Mouse (Mus musculus) forebrain, embryonic 13.5 days (tissue): Measurements from ENCODE around the gene Slc38a9. TPM values are rescaled to one million over a fixed set of nuclear protein-coding genes. Genes with fewer than 3 reads are reported as not detected.

ENCODE experiments used
- ATAC-seq: fragments of 200-750 bp; cut with Nextera tagmentation; 2 replicates; pipeline ENCODE4 v1.8.0; 2017
- H3K27ac ChIP-seq: fragments of 300-500 bp; sonication (generic); 2 replicates; pipeline ENCODE4 v1.5.1; 2015; ENCODE audit warnings: inconsistent platforms, mild to moderate bottlenecking, moderate library complexity
- H3K27me3 ChIP-seq: fragments of 300-500 bp; sonication (generic); 2 replicates; pipeline ENCODE4 v1.6.1; 2015; ENCODE audit warnings: mild to moderate bottlenecking, inconsistent platforms
- H3K36me3 ChIP-seq: fragments of 300-500 bp; sonication (generic); 2 replicates; pipeline ENCODE4 v1.6.1; 2015; ENCODE audit warnings: mild to moderate bottlenecking, inconsistent platforms; ENCODE audit not compliant: poor library complexity, severe bottlenecking
- H3K4me1 ChIP-seq: fragments of 300-500 bp; sonication (generic); 2 replicates; pipeline ENCODE4 v1.6.1; 2015; ENCODE audit warnings: inconsistent platforms
- H3K4me2 ChIP-seq: fragments of 300-500 bp; sonication (generic); 2 replicates; pipeline ENCODE4 v1.6.1; 2015; ENCODE audit warnings: inconsistent platforms, mild to moderate bottlenecking, moderate library complexity
- H3K4me3 ChIP-seq: fragments of 300-500 bp; sonication (generic); 2 replicates; pipeline ENCODE4 v1.5.1; 2015; ENCODE audit warnings: mild to moderate bottlenecking, inconsistent platforms
- H3K9ac ChIP-seq: fragments of 300-500 bp; sonication (generic); 2 replicates; pipeline ENCODE4 v1.6.1; 2015; ENCODE audit warnings: mild to moderate bottlenecking, inconsistent platforms
- H3K9me3 ChIP-seq: fragments of 300-500 bp; sonication (generic); replicated peaks from 2 replicates; pipeline ENCODE4 v1.6.1; 2016; ENCODE audit warnings: inconsistent platforms
- WGBS: fragments of 180-500 bp; shearing (Covaris S2); methylation state at CpG from one replicate; pipeline ENCODE4 v1.1.7; 2015; 5-methylcytosine and 5-hydroxymethylcytosine counted together
- polyA plus RNA-seq: library from polyadenylated mRNA; unstranded; fragments of >200 nt; fragmentation: Nextera tagmentation; extraction: Ambion mirVana; gene quantifications from 2 replicates; pipeline ENCODE4 v1.2.1, GENCODE M21; 2015

The Slc38a9 gene
- polyA plus RNA-seq, 1 experiment from 2014 or later = 26.6 TPM

- H3K9ac ChIP-seq = no peak overlapping the region
- 89% methylated on average over 4 of the region's 4 CpGs for WGBS
Measured at GRCm38 (mm10) chr13:112762548-112762947, 102.0 kb downstream of the Slc38a9 start.

GRCm38 (mm10) chr13:112763531-112764091, 103.1 kb downstream of the Slc38a9 start:
- Histone ChIP-seq H3K9me3 (peaks cover 19% of the 10 kb centered on the region), H3K27ac (no peak overlapping the region), H3K4me1 (no peaks in the 10 kb centered on the region), H3K36me3 (peaks cover 2% of the 10 kb centered on the region; the same call in 1 of the 2 replicates), H3K9ac (no peak overlapping the region), H3K27me3 (no peaks in the 10 kb centered on the region), H3K4me2 (no peak overlapping the region), H3K4me3 (no peak overlapping the region)
- no peak for ATAC-seq
- 85% methylated on average over 10 of the region's 10 CpGs for WGBS

More at GRCm38 (mm10) chr13:112762548-112762947, 102.0 kb downstream of the Slc38a9 start:
- H3K27ac ChIP-seq = no peak overlapping the region
- peaks cover 15% of the 10 kb centered on the region for H3K9me3 ChIP-seq
- no peak for ATAC-seq
- H3K27me3 ChIP-seq = no peaks in the 10 kb centered on the region
- H3K36me3 ChIP-seq = no peaks in the 10 kb centered on the region; the same call in 1 of the 2 replicates
- no peaks in the 10 kb centered on the region for H3K4me1 ChIP-seq
- no peak overlapping the region for H3K4me2 ChIP-seq
- H3K4me3 ChIP-seq = no peak overlapping the region

- no peaks in the 10 kb centered on the region for H3K4me1 ChIP-seq
- no peak overlapping the region for H3K4me2 ChIP-seq
- WGBS = 90% methylated on average over 5 of the region's 5 CpGs
- ATAC-seq = no peak
- H3K36me3 ChIP-seq = peaks cover 2% of the 10 kb centered on the region; the same call in 1 of the 2 replicates
- peaks cover 19% of the 10 kb centered on the region for H3K9me3 ChIP-seq
- no peaks in the 10 kb centered on the region for H3K27me3 ChIP-seq
- H3K9ac ChIP-seq = no peak overlapping the region
- no peak overlapping the region for H3K27ac ChIP-seq
- no peak overlapping the region for H3K4me3 ChIP-seq
Measured at GRCm38 (mm10) chr13:112764556-112764955, 104.0 kb downstream of the Slc38a9 start.

GRCm38 (mm10) chr13:112765654-112766053, 105.1 kb downstream of the Slc38a9 start:
- no peaks in the 10 kb centered on the region for H3K27me3 ChIP-seq
- H3K9ac ChIP-seq = no peak overlapping the region
- H3K4me1 ChIP-seq = peaks cover 3% of the 10 kb centered on the region
- H3K4me3 ChIP-seq = no peak overlapping the region
- no peak overlapping the region for H3K27ac ChIP-seq
- no peak for ATAC-seq
- no peak overlapping the region for H3K4me2 ChIP-seq
- peaks cover 19% of the 10 kb centered on the region for H3K9me3 ChIP-seq
- peaks cover 2% of the 10 kb centered on the region; the same call in 1 of the 2 replicates for H3K36me3 ChIP-seq
- 92% methylated on average over 3 of the region's 3 CpGs for WGBS

- H3K9me3 ChIP-seq = peaks cover 19% of the 10 kb centered on the region
- peaks cover 2% of the 10 kb centered on the region; the same call in 1 of the 2 replicates for H3K36me3 ChIP-seq
- H3K27ac ChIP-seq = no peak overlapping the region
- peak; percentile 30; the same call in 1 of the 2 replicates for ATAC-seq
- H3K4me2 ChIP-seq = no peak overlapping the region
- 33% methylated on average over 11 of the region's 11 CpGs for WGBS
- no peaks in the 10 kb centered on the region for H3K27me3 ChIP-seq
- H3K9ac ChIP-seq = no peak overlapping the region
- H3K4me1 ChIP-seq = peaks cover 7% of the 10 kb centered on the region
- H3K4me3 ChIP-seq = no peak overlapping the region
Measured at GRCm38 (mm10) chr13:112770528-112771328, 110.2 kb downstream of the Slc38a9 start.

GRCm38 (mm10) chr13:112771447-112772208, 111.1 kb downstream of the Slc38a9 start:
- peaks cover 7% of the 10 kb centered on the region for H3K4me1 ChIP-seq
- H3K36me3 ChIP-seq = peaks cover 2% of the 10 kb centered on the region; the same call in 1 of the 2 replicates
- WGBS = 52% methylated on average over 15 of the region's 15 CpGs
- no peak overlapping the region for H3K27ac ChIP-seq
- no peaks in the 10 kb centered on the region for H3K27me3 ChIP-seq
- no peak overlapping the region for H3K4me3 ChIP-seq
- no peak overlapping the region for H3K9ac ChIP-seq
- no peak overlapping the region for H3K4me2 ChIP-seq
- no peak for ATAC-seq
- peaks cover 12% of the 10 kb centered on the region for H3K9me3 ChIP-seq

- WGBS = 82% methylated on average over 11 of the region's 11 CpGs
- Histone ChIP-seq H3K4me3 (no peak overlapping the region), H3K9ac (no peak overlapping the region), H3K27me3 (no peaks in the 10 kb centered on the region), H3K4me1 (peaks cover 7% of the 10 kb centered on the region), H3K4me2 (no peak overlapping the region), H3K27ac (no peak overlapping the region), H3K9me3 (peaks cover 7% of the 10 kb centered on the region), H3K36me3 (peaks cover 2% of the 10 kb centered on the region; the same call in 1 of the 2 replicates)
- no peak for ATAC-seq
Measured at GRCm38 (mm10) chr13:112772252-112772651, 111.7 kb downstream of the Slc38a9 start.

GRCm38 (mm10) chr13:112772861-112773260, 112.3 kb downstream of the Slc38a9 start:
- H3K9me3 ChIP-seq = peaks cover 1% of the 10 kb centered on the region; the same call in 1 of the 2 replicates
- WGBS = 88% methylated on average over 14 of the region's 14 CpGs
- no peaks in the 10 kb centered on the region for H3K36me3 ChIP-seq
- no peak overlapping the region for H3K4me2 ChIP-seq
- peaks cover 7% of the 10 kb centered on the region for H3K4me1 ChIP-seq
- H3K27ac ChIP-seq = no peak overlapping the region
- no peak overlapping the region for H3K4me3 ChIP-seq
- no peak overlapping the region for H3K9ac ChIP-seq
- no peak for ATAC-seq
- H3K27me3 ChIP-seq = no peaks in the 10 kb centered on the region

DNA sequence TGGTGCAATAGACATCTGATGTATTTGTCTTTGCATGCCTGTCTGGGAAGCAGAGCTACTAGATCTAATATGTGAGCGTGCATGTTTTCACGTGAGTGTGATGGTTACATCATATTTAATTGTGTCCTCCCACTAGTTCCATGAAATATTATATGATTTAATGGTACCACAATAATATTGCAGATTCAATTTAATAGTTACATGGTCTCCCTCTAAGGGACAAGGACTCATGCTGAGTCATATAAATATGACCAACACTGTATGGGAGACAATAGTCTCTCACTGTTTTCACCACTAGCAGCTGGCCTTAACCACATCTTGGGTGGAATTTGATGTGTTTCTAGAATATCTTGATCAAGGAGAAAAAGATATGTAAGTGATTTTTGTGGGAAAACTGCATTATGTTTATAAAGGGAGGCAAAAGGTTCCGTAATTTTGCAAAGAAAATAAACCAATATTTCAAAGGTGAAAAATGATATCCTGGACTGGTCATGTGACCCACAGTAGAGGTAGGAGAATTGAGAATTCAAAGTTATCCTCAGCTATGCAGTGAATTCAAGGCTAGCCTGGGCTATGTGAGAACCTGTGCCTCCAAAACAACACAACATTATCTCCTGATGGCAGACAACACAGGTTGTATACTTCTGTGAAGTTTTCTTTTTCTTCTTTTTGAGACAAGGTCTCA, 113.6 kb downstream of the Slc38a9 start:
- Histone ChIP-seq H3K4me3 (no peak overlapping the region), H3K4me2 (no peak overlapping the region), H3K9ac (no peak overlapping the region), H3K9me3 (no peaks in the 10 kb centered on the region), H3K27ac (no peak overlapping the region), H3K4me1 (peaks cover 7% of the 10 kb centered on the region), H3K36me3 (no peaks in the 10 kb centered on the region), H3K27me3 (no peaks in the 10 kb centered on the region)
- WGBS = 96% methylated on average over 3 of the region's 3 CpGs
- ATAC-seq = no peak

DNA sequence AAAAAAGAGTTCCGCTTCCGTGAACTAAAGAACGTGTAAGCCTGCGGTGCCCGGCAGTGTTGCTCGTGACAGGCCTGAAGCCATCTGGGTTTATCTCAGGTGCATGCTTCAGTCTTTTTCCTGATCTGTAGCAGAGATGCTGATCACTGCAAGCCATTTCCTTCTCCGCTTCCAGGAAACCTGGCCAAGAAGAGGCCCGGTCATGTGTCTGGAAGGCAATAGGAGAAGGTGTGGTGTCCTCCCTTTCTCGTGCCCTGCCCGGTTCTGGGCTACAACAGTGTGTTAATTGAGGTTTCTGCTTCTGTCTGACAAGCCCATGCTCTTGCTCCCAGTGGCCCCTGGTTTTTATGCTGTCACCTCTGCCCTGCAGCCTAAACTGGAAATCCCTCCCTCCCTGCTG, 115.3 kb downstream of the Slc38a9 start:
- no peak for ATAC-seq
- Histone ChIP-seq H3K4me1 (peaks cover 1% of the 10 kb centered on the region; the same call in 1 of the 2 replicates), H3K4me3 (no peak overlapping the region), H3K9ac (no peak overlapping the region), H3K27me3 (no peaks in the 10 kb centered on the region), H3K27ac (no peak overlapping the region), H3K4me2 (no peak overlapping the region), H3K9me3 (no peaks in the 10 kb centered on the region), H3K36me3 (no peaks in the 10 kb centered on the region)
- WGBS = 91% methylated on average over 10 of the region's 10 CpGs

- Histone ChIP-seq H3K4me1 (no peaks in the 10 kb centered on the region), H3K36me3 (no peaks in the 10 kb centered on the region), H3K4me2 (no peak overlapping the region), H3K27ac (no peak overlapping the region), H3K9ac (no peak overlapping the region), H3K27me3 (no peaks in the 10 kb centered on the region), H3K4me3 (no peak overlapping the region), H3K9me3 (no peaks in the 10 kb centered on the region)
- ATAC-seq = no peak
- 94% methylated on average over 5 of the region's 5 CpGs for WGBS
Measured at GRCm38 (mm10) chr13:112778407-112778806, 117.9 kb downstream of the Slc38a9 start.
